In the genomic region with DNA sequence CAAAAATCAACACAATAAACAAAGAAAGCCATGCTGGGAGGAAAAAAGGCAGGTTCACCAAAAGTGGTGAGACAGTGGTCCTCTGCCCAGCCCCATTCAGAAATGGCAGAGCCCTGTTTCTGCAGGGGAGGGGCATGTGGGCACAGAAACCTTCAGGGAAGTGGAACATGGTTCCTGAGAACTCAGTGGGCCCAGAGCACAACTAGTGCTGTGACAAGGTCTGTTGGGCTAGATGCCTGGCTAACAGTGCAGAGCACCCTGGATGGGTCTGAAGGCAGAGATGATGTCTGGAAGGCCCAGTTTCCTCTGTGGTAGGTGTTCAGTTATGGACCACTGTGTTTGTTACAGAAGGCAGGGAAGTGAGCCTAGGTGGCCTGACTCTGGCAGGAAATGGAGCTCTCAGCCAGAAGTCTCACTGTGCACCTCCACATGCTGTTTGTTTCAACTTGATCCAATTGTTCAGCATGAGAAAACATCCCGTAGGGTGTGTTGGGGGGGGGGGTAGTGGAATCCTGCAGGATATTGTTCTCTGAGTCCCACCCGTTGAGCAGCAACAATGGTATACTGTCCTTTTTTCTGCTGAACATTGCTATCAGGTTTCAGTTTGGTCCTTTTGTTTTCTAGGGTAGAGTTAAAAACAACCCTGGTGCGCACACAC, we compare ENCODE assay signal across 8 mouse cellular contexts.
A peak's percentile ranks its signal among the peaks of the same experiment; 100 is the strongest.
DNase-seq lines count a peak whose midpoint lies in the region; ATAC-seq lines count a peak whose summit lies in the region.

No protein-coding gene starts in this region.

- H3K36me3 ChIP-seq in kidney, embryonic 15.5 days: no peaks in the 10 kb centered on the region
- no peaks in the 10 kb centered on the region for H3K36me3 ChIP-seq in forebrain, embryonic 16.5 days (ENCODE audit: control insufficient read depth, insufficient read depth)
- no peaks in the 10 kb centered on the region for H3K36me3 ChIP-seq in midbrain, embryonic 13.5 days

- DNase-seq in kidney, adult 9 months: no peak
- DNase-seq in ZHBTc4 (ENCODE audit: low read depth, low spot score): peak; percentile 96
- DNase-seq in embryo, embryonic 9.5 days (ENCODE audit: extremely low spot score): no peak
- DNase-seq in left cerebral cortex, postnatal 4 days: no peak

- H3K27ac ChIP-seq in kidney, embryonic 15.5 days: peak overlapping the region; percentile 70
- peak overlapping the region; percentile 71 for H3K27ac ChIP-seq in forebrain, embryonic 16.5 days (ENCODE audit: low read length)
- peak overlapping the region; percentile 91 for H3K27ac ChIP-seq in midbrain, embryonic 13.5 days

- no peak overlapping the region for H3K4me3 ChIP-seq in kidney, embryonic 15.5 days (replicated peaks)
- H3K4me3 ChIP-seq in forebrain, embryonic 16.5 days (replicated peaks; ENCODE audit: low read length): no peak overlapping the region
- H3K4me3 ChIP-seq in midbrain, embryonic 13.5 days (replicated peaks): no peak overlapping the region

- H3K4me1 ChIP-seq in kidney, embryonic 15.5 days: peaks cover 31% of the 10 kb centered on the region
- peaks cover 25% of the 10 kb centered on the region for H3K4me1 ChIP-seq in forebrain, embryonic 16.5 days (replicated peaks; ENCODE audit: control insufficient read depth, insufficient read depth, low read length)
- H3K4me1 ChIP-seq in midbrain, embryonic 13.5 days (replicated peaks): peaks cover 46% of the 10 kb centered on the region

- H3K9me3 ChIP-seq in kidney, embryonic 15.5 days (replicated peaks): no peaks in the 10 kb centered on the region
- no peaks in the 10 kb centered on the region for H3K9me3 ChIP-seq in forebrain, embryonic 16.5 days (ENCODE audit: control insufficient read depth, low read length)
- H3K9me3 ChIP-seq in midbrain, embryonic 13.5 days: no peaks in the 10 kb centered on the region

- no peaks in the 10 kb centered on the region for H3K27me3 ChIP-seq in kidney, embryonic 15.5 days
- H3K27me3 ChIP-seq in forebrain, embryonic 16.5 days (replicated peaks; ENCODE audit: control insufficient read depth, insufficient read depth, low read length): no peaks in the 10 kb centered on the region
- no peaks in the 10 kb centered on the region for H3K27me3 ChIP-seq in midbrain, embryonic 13.5 days

- intact Hi-C loops in left cerebral cortex, postnatal 4 days (cut with DNase I): no loop called here

- H3K4me2 ChIP-seq in kidney, embryonic 15.5 days: no peak overlapping the region
- no peak overlapping the region for H3K4me2 ChIP-seq in forebrain, embryonic 16.5 days (ENCODE audit: low read length)
- no peak overlapping the region for H3K4me2 ChIP-seq in midbrain, embryonic 13.5 days (replicated peaks)

- WGBS in kidney, embryonic 15.5 days: 45% methylated on average over 3 of the region's 3 CpGs
- 24% methylated on average over 3 of the region's 3 CpGs for WGBS in forebrain, embryonic 16.5 days
- 8% methylated on average over 3 of the region's 3 CpGs for WGBS in midbrain, embryonic 13.5 days

- no peak overlapping the region for H3K9ac ChIP-seq in kidney, embryonic 15.5 days
- H3K9ac ChIP-seq in forebrain, embryonic 16.5 days (replicated peaks; ENCODE audit: low read depth, low read length): peak overlapping the region; percentile 17
- H3K9ac ChIP-seq in midbrain, embryonic 13.5 days (replicated peaks): no peak overlapping the region

- no peak for ATAC-seq in kidney, embryonic 15.5 days (replicated peaks; ENCODE audit: low FRiP score)
- peak; percentile 32 for ATAC-seq in forebrain, embryonic 16.5 days
- peak; percentile 44 for ATAC-seq in midbrain, embryonic 13.5 days
- ATAC-seq in erythroblast, adult 5-6 weeks (replicated peaks; ENCODE audit: low FRiP score, poor library complexity, severe bottlenecking): no peak

Comparison
In these comparisons a context has a peak if more than half of its experiments do, and no peak if none do; other contexts are left out.
1. ATAC-seq: peak in forebrain, embryonic 16.5 days (single experiment) and midbrain, embryonic 13.5 days (single experiment); none in kidney, embryonic 15.5 days (single experiment) and erythroblast, adult 5-6 weeks (single experiment).
2. Peak in every context shown above with its lines, with median percentiles within 50 percentile points of each other: H3K27ac ChIP-seq.